Mouse (Mus musculus): ENCODE results near the gene Ppp1r13b. TPM values are rescaled to one million over a fixed set of nuclear protein-coding genes. Genes with fewer than 3 reads are reported as not detected.

Ppp1r13b gene
- total and polyA plus RNA-seq, 3 experiments, result 0.42 to 2.0 (median 0.64) TPM

- Histone ChIP-seq H3K27me3 (replicated peaks) (peaks cover 8% of the 10 kb centered on the region), H3K36me3 (replicated peaks in 1 of 2; ENCODE audit: control insufficient read depth in 1 of 2, insufficient read depth in 1 of 2, low read length in 1 of 2) (no peaks in the 10 kb centered on the region), H3K9me3 (replicated peaks; ENCODE audit: low read length) (no peaks in the 10 kb centered on the region), H3K4me1 (ENCODE audit: control insufficient read depth in 1 of 2, insufficient read depth in 2 of 2) (peaks cover 9 to 28% of the 10 kb centered on the region in 2 experiments), H3K79me2 (replicated peaks; ENCODE audit: control insufficient read depth, extremely low read depth, insufficient read depth, poor library complexity, severe bottlenecking) (no peaks in the 10 kb centered on the region), H3K27ac (ENCODE audit: insufficient read depth, low read depth) (no peak overlapping the region), H3K9ac (ENCODE audit: insufficient read depth, low read depth) (no peak overlapping the region), H3K4me3 (replicated peaks in 1 of 3; ENCODE audit: low read depth in 2 of 3, low read length in 2 of 3, poor library complexity in 1 of 3) (no peak overlapping the region), H3K4me2 (ENCODE audit: insufficient read depth, low read depth, poor library complexity, severe bottlenecking) (no peak overlapping the region)
- DNase-seq (ENCODE audit: extremely low read depth), result no peak
- in situ Hi-C loops (cut with MboI; ENCODE audit: low pct_ligation_motif_present, low pct_unique_long_range_greater_than_20kb, low sequenced_read_pairs), result no loop called here
- dilution Hi-C loops (cut with MboI; ENCODE audit: extremely low pct_ligation_motif_present, extremely low pct_unique_long_range_greater_than_20kb, low sequenced_read_pairs), result no loop called here
- TF ChIP-seq IRF4 (IDR thresholded peaks at IDR 0.05; ENCODE audit: low read depth, low read length), result no peak
- TF ChIP-seq USF2 (conservative IDR thresholded peaks at IDR 0.05; ENCODE audit: low read depth, low read length), result no peak
- no peak for TF ChIP-seq RCOR1 (conservative IDR thresholded peaks at IDR 0.05; ENCODE audit: low read depth, low read length)
- TF ChIP-seq JUN (IDR thresholded peaks at IDR 0.05; ENCODE audit: insufficient read depth, low read depth, low read length), result no peak
- TF ChIP-seq NELFE (IDR thresholded peaks at IDR 0.05; ENCODE audit: low read depth, low read length), result no peak
Measured at GRCm38 (mm10) chr12:111923117-111923516, 15.2 kb upstream of the Ppp1r13b start.

DNA sequence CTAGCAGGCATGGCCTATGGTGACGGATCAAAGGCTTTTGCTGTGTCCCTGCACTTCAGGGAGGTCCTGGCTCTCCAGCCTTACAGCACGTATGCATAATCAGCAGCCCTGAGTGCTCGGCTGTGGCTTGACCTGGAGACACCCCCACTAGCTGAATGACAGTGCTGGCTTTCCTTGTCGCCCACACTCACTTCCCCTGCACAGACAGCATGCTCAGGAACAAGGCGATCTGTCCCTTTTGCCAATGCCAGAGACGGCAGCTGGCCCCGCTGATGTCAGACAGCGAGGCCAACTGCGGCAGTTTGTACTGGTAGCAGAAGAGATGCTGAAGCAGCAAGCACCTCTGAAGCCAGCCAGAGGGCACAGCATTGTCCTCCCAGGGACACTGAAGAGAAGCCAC is 12.1 kb upstream of the Ppp1r13b start:
- Histone ChIP-seq H3K4me1 (ENCODE audit: control insufficient read depth in 1 of 2, insufficient read depth in 2 of 2) (peaks cover 7 to 38% of the 10 kb centered on the region in 2 experiments), H3K4me3 (replicated peaks in 1 of 3; ENCODE audit: low read depth in 2 of 3, low read length in 2 of 3, poor library complexity in 1 of 3) (no peak overlapping the region), H3K27ac (ENCODE audit: insufficient read depth, low read depth) (no peak overlapping the region), H3K36me3 (replicated peaks in 1 of 2; ENCODE audit: control insufficient read depth in 1 of 2, insufficient read depth in 1 of 2, low read length in 1 of 2) (no peaks in the 10 kb centered on the region), H3K27me3 (replicated peaks) (peaks cover 8% of the 10 kb centered on the region), H3K9me3 (replicated peaks; ENCODE audit: low read length) (no peaks in the 10 kb centered on the region), H3K9ac (ENCODE audit: insufficient read depth, low read depth) (no peak overlapping the region), H3K79me2 (replicated peaks; ENCODE audit: control insufficient read depth, extremely low read depth, insufficient read depth, poor library complexity, severe bottlenecking) (no peaks in the 10 kb centered on the region), H3K4me2 (ENCODE audit: insufficient read depth, low read depth, poor library complexity, severe bottlenecking) (no peak overlapping the region)
- DNase-seq (ENCODE audit: extremely low read depth), result no peak
- dilution Hi-C loops (cut with MboI; ENCODE audit: extremely low pct_ligation_motif_present, extremely low pct_unique_long_range_greater_than_20kb, low sequenced_read_pairs), result no loop called here
- in situ Hi-C loops (cut with MboI; ENCODE audit: low pct_ligation_motif_present, low pct_unique_long_range_greater_than_20kb, low sequenced_read_pairs), result no loop called here
- TF ChIP-seq MXI1 (IDR thresholded peaks at IDR 0.05; ENCODE audit: low read depth, low read length) (no peak), NRF1 (IDR thresholded peaks at IDR 0.05; ENCODE audit: low read depth, low read length) (no peak), SMC3 (IDR thresholded peaks at IDR 0.05; ENCODE audit: low read depth, low read length) (no peak), UBTF (IDR thresholded peaks at IDR 0.05; ENCODE audit: low read depth, low read length) (no peak), MAX (IDR thresholded peaks at IDR 0.05; ENCODE audit: low read length) (no peak), MAZ (IDR thresholded peaks at IDR 0.05; ENCODE audit: low read depth, low read length) (no peak), BHLHE40 (IDR thresholded peaks at IDR 0.05; ENCODE audit: low read depth, low read length) (no peak), SIN3A (IDR thresholded peaks at IDR 0.05; ENCODE audit: low read length) (no peak), E2F4 (IDR thresholded peaks at IDR 0.05; ENCODE audit: insufficient replicate concordance, low read depth, low read length) (no peak), POLR2A (IDR thresholded peaks at IDR 0.05; ENCODE audit: low read depth, low read length) (no peak), ZKSCAN1 (IDR thresholded peaks at IDR 0.05; ENCODE audit: borderline replicate concordance, low read depth, low read length) (no peak), GABPA (IDR thresholded peaks at IDR 0.05; ENCODE audit: insufficient replicate concordance, low read depth, low read length) (no peak), ZMIZ1 (IDR thresholded peaks at IDR 0.05; ENCODE audit: low read depth, low read length) (no peak), NELFE (IDR thresholded peaks at IDR 0.05; ENCODE audit: low read depth, low read length) (no peak)

All from CH12.LX (cell line).